Mouse (Mus musculus) testis, adult 2 months (tissue): ENCODE results near the gene Gm10840.

ENCODE experiments used
- CTCF ChIP-seq: fragments of 200-500 bp; IDR thresholded peaks from 2 replicates; pipeline ENCODE4 v1.5.1; 2012; ENCODE audit warnings: low read depth, mild to moderate bottlenecking, inconsistent platforms, low read length, moderate library complexity; ENCODE audit not compliant: control insufficient read depth, insufficient read depth, insufficient replicate concordance
- POLR2A ChIP-seq: fragments of 200-500 bp; IDR thresholded peaks from 2 replicates; pipeline ENCODE4 v1.6.1; 2012; ENCODE audit warnings: low read depth, mild to moderate bottlenecking, inconsistent platforms, low read length, moderate library complexity; ENCODE audit not compliant: control insufficient read depth

GRCm38 (mm10) chr11:106122736-106123135 lies 37.9 kb upstream of the Gm10840 start:
- no peak for TF ChIP-seq CTCF
- no peak for TF ChIP-seq POLR2A
